Mouse (Mus musculus) myocyte (in vitro differentiated cells): ENCODE measurements around the gene Klk6. TPM values are rescaled to one million over a fixed set of nuclear protein-coding genes. Genes with fewer than 3 reads are reported as not detected.

Source experiments
- H3K27me3 ChIP-seq: one replicate; pipeline ENCODE4 v1.6.1; 2011; ENCODE audit not compliant: control insufficient read depth, insufficient read depth, insufficient read length
- H3K36me3 ChIP-seq: one replicate; pipeline ENCODE4 v1.6.1; 2011; ENCODE audit not compliant: control insufficient read depth, insufficient read depth
- H3K4me2 ChIP-seq: one replicate; pipeline ENCODE4 v1.6.1; 2011; ENCODE audit warnings: low read depth, control low read depth
- H3K4me3 ChIP-seq: one replicate; pipeline ENCODE4 v1.5.1; 2011; ENCODE audit warnings: mild to moderate bottlenecking, control low read depth, moderate library complexity
- H3K79me2 ChIP-seq: one replicate; pipeline ENCODE4 v1.6.1; 2011; ENCODE audit not compliant: control insufficient read depth, insufficient read depth
- H3ac ChIP-seq: one replicate; pipeline ENCODE4 v1.6.1; 2011; ENCODE audit not compliant: control insufficient read depth, insufficient read length
- CEBPB ChIP-seq: IDR thresholded peaks from 2 replicates; pipeline ENCODE4 v1.6.1; 2011; ENCODE audit warnings: mild to moderate bottlenecking, moderate library complexity; ENCODE audit not compliant: poor library complexity, insufficient read depth, severe bottlenecking
- E2F4 ChIP-seq: IDR thresholded peaks from one replicate; pipeline ENCODE4 v1.6.1; 2011; ENCODE audit warnings: mild to moderate bottlenecking, control low read depth, moderate library complexity; ENCODE audit not compliant: insufficient read depth
- MAX ChIP-seq: IDR thresholded peaks from one replicate; pipeline ENCODE4 v1.6.1; 2011; ENCODE audit warnings: low read depth, mild to moderate bottlenecking, control low read depth
- MYOD1 ChIP-seq, 3 experiments: IDR thresholded peaks; one replicate each; pipeline ENCODE4 v1.6.1; 2011; ENCODE audit warnings: control low read depth in 2 of 3, low read depth in 2 of 3, mild to moderate bottlenecking in 2 of 3, moderate library complexity in 1 of 3; ENCODE audit not compliant: insufficient read length in 2 of 3, control insufficient read depth in 1 of 3
- MYOG ChIP-seq, 3 experiments: IDR thresholded peaks; one replicate each; pipeline ENCODE4 v1.6.1; 2011; ENCODE audit warnings: control low read depth in 2 of 3, low read depth in 2 of 3, mild to moderate bottlenecking in 2 of 3; ENCODE audit not compliant: insufficient read length in 2 of 3, control insufficient read depth in 1 of 3, insufficient read depth in 1 of 3
- POLR2A ChIP-seq: IDR thresholded peaks from one replicate; pipeline ENCODE4 v1.6.1; 2011; ENCODE audit warnings: low read depth, mild to moderate bottlenecking, control low read depth, moderate library complexity; ENCODE audit not compliant: insufficient read length
- POLR2AphosphoS2 ChIP-seq: IDR thresholded peaks from one replicate; pipeline ENCODE4 v1.6.1; 2011; ENCODE audit warnings: low read depth, control low read depth; ENCODE audit not compliant: insufficient read length
- REST ChIP-seq: IDR thresholded peaks from one replicate; pipeline ENCODE4 v1.6.1; 2011; ENCODE audit warnings: mild to moderate bottlenecking, control low read depth, moderate library complexity; ENCODE audit not compliant: insufficient read depth, insufficient read length
- SRF ChIP-seq: IDR thresholded peaks from one replicate; pipeline ENCODE4 v1.6.1; 2011; ENCODE audit warnings: low read depth; ENCODE audit not compliant: control insufficient read depth, insufficient read length
- TCF12 ChIP-seq: IDR thresholded peaks from one replicate; pipeline ENCODE4 v1.6.1; 2011; ENCODE audit warnings: mild to moderate bottlenecking, control low read depth; ENCODE audit not compliant: poor library complexity, insufficient read depth, severe bottlenecking
- TCF3 ChIP-seq: IDR thresholded peaks from one replicate; pipeline ENCODE4 v1.6.1; 2011; ENCODE audit warnings: low read depth, control low read depth; ENCODE audit not compliant: insufficient read length
- USF1 ChIP-seq: IDR thresholded peaks from one replicate; pipeline ENCODE4 v1.6.1; 2011; ENCODE audit warnings: low read depth, mild to moderate bottlenecking, control low read depth, moderate library complexity
- polyA plus RNA-seq: library from polyadenylated mRNA; unstranded; fragments of >200 nt; fragmentation: generic; extraction: Trizol; gene quantifications from one replicate; pipeline ENCODE4 v1.2.1, GENCODE M21; 2012; ENCODE audit warnings: missing spikeins

Klk6 gene
- polyA plus RNA-seq, 1 experiment, result not detected

DNA sequence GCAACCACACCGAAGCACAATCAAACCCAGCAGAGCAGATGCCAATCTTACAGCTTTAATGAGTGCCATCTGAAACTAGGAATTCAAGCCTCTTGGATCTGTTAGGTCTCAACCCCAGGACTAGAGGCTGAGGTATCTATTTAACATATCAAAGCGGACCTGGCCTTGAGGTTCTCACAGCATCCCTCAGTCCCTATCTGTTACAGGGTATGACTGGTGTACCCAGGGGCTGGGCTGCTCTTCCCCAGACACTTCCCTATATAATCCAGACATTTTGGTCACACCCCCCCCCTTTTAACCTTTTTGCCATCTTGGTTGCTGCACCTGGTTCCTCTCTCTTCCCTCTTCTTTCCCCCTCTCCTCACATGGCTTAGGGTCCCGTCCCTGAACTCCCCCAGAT lies 49.4 kb downstream of the Klk6 start:
- Histone ChIP-seq H3K79me2 (no peaks in the 10 kb centered on the region), H3ac (no peak overlapping the region), H3K4me3 (no peak overlapping the region), H3K27me3 (peaks cover 5% of the 10 kb centered on the region), H3K36me3 (no peaks in the 10 kb centered on the region), H3K4me2 (no peak overlapping the region)
- TF ChIP-seq MAX (no peak), MYOG (IDR thresholded peaks at IDR 0.05; ENCODE audit: control insufficient read depth in 1 of 3, insufficient read depth in 1 of 3, insufficient read length in 2 of 3, low read depth in 2 of 3) (no peak), TCF3 (no peak), REST (no peak), TCF12 (no peak), CEBPB (no peak), USF1 (no peak), SRF (no peak), POLR2AphosphoS2 (no peak), E2F4 (no peak), POLR2A (no peak), MYOD1 (IDR thresholded peaks at IDR 0.05; ENCODE audit: control insufficient read depth in 1 of 3, insufficient read length in 2 of 3, low read depth in 2 of 3) (no peak)

DNA sequence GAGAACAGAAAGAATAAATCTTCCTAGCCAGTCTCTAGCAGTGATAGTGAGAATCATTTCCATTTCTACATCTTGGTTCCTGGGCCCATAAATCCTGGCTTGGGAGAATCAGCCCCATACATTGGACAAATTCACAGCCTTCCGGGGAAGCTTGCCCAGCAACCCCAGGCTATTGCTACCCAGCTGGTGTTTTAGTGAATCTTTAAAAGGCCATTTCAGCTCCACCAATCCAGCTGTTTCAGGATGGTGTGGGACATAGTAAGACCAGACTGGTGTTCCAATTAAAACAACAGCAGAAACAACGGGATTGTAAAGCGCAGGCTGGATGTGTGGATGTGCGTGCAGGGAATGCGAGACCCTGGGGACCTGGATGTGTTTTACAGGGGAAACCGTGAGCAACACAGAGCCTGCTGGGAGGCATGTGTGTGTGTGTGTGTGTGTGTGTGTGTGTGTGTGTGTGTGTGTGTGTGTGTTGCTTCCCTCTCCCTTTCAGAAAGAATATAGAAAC lies 50.6 kb downstream of the Klk6 start:
- H3K27me3 ChIP-seq, result peaks cover 5% of the 10 kb centered on the region
- TF ChIP-seq E2F4, result no peak
- no peak for TF ChIP-seq POLR2A
- no peak for TF ChIP-seq TCF3
- TF ChIP-seq USF1, result no peak
- TF ChIP-seq POLR2AphosphoS2, result no peak
- no peak for TF ChIP-seq REST
- TF ChIP-seq TCF12, result no peak
- no peak for TF ChIP-seq CEBPB
- no peak for TF ChIP-seq MAX
- no peak for TF ChIP-seq SRF
- TF ChIP-seq MYOG (IDR thresholded peaks at IDR 0.05; ENCODE audit: control insufficient read depth in 1 of 3, insufficient read depth in 1 of 3, insufficient read length in 2 of 3, low read depth in 2 of 3), result no peak
- no peaks in the 10 kb centered on the region for H3K36me3 ChIP-seq
- no peak overlapping the region for H3K4me3 ChIP-seq
- no peak overlapping the region for H3ac ChIP-seq
- no peaks in the 10 kb centered on the region for H3K79me2 ChIP-seq
- H3K4me2 ChIP-seq, result no peak overlapping the region

DNA sequence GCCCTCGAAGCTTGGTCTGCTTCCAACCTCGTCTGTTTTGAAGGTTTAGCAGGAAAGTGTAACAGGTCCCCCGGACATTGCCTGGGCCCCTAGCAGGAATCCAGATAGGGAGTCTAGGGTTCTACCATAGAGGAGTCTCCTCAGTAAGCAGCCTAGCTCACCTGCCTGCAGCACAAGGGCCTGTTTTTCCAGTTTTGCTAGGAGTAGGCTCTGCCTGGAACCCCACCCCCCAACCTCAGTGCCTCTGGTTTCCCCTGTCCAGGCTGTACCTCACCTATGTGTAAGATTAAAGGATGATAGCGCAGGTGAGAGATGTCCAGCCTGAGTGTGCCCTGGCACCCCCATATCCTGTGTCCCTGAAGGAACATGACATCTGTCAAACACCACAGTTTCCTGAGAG lies 52.1 kb downstream of the Klk6 start:
- TF ChIP-seq REST (no peak), SRF (no peak), MYOD1 (IDR thresholded peaks at IDR 0.05; ENCODE audit: control insufficient read depth in 1 of 3, insufficient read length in 2 of 3, low read depth in 2 of 3) (no peak), MYOG (IDR thresholded peaks at IDR 0.05; ENCODE audit: control insufficient read depth in 1 of 3, insufficient read depth in 1 of 3, insufficient read length in 2 of 3, low read depth in 2 of 3) (no peak), MAX (no peak), USF1 (no peak), POLR2A (no peak)
- no peaks in the 10 kb centered on the region for H3K27me3 ChIP-seq
- no peak overlapping the region for H3K4me3 ChIP-seq
- no peaks in the 10 kb centered on the region for H3K79me2 ChIP-seq
- no peak overlapping the region for H3K4me2 ChIP-seq
- H3ac ChIP-seq, result no peak overlapping the region
- no peaks in the 10 kb centered on the region for H3K36me3 ChIP-seq

DNA sequence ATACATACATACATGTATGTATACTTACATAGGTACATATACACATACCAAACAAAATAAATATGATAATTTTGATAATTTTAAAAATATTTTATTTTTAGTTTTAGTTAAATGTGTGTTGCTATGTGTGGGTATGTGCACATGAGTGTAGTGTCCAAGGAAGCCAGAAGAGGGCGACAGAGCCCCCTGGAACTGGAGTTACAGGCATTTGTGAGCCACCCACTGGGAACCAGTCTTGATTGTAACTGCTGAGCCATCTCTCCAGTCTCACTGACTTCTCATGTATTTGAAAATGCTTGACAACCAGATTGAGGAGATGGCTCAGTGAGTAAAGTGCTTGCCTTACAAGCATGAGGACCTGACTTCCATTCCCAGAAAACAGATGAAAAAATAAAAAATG lies 54.0 kb downstream of the Klk6 start:
- no peaks in the 10 kb centered on the region for H3K79me2 ChIP-seq
- no peak for TF ChIP-seq MYOG (IDR thresholded peaks at IDR 0.05; ENCODE audit: control insufficient read depth in 1 of 3, insufficient read depth in 1 of 3, insufficient read length in 2 of 3, low read depth in 2 of 3)
- TF ChIP-seq REST, result no peak
- no peak for TF ChIP-seq TCF12
- no peak for TF ChIP-seq MYOD1 (IDR thresholded peaks at IDR 0.05; ENCODE audit: control insufficient read depth in 1 of 3, insufficient read length in 2 of 3, low read depth in 2 of 3)
- TF ChIP-seq SRF, result no peak
- TF ChIP-seq TCF3, result no peak
- TF ChIP-seq USF1, result no peak
- no peak for TF ChIP-seq CEBPB
- TF ChIP-seq E2F4, result no peak
- no peak for TF ChIP-seq MAX
- TF ChIP-seq POLR2AphosphoS2, result no peak
- TF ChIP-seq POLR2A, result no peak
- H3K36me3 ChIP-seq, result no peaks in the 10 kb centered on the region
- no peak overlapping the region for H3ac ChIP-seq
- H3K4me3 ChIP-seq, result no peak overlapping the region
- H3K4me2 ChIP-seq, result no peak overlapping the region
- no peaks in the 10 kb centered on the region for H3K27me3 ChIP-seq

DNA sequence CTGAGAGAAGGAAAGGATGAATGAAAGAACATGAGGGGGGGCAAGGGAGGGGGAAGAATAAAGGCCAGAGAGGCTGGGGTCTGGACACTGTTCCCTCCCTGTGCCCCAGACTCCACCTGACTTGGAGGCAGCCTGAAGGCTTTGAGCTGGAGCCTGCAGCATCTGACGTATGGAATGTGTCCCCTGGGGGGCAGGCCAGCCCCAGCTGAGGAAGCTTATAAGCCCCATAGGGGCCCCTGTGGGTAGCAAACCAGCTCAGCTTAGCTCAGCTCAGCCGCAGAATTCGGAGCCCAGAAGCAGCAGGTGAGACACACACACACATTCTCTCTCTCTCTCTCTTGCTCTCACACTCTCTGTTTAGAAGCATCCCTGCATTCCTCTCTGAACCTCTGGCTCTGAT lies 56.6 kb downstream of the Klk6 start, which contains the start of gene Klk4:
Klk4 (plus strand) TSS at position 249 of the 400 bp plus-strand sequence.
- Histone ChIP-seq H3K4me2 (no peak within 1 kb of the TSS), H3ac (no peak within 1 kb of the TSS), H3K27me3 (no peaks in the 10 kb centered on the region), H3K79me2 (no peaks in the 10 kb centered on the region), H3K36me3 (no peaks in the 10 kb centered on the region), H3K4me3 (no peak within 1 kb of the TSS)
- TF ChIP-seq TCF3 (no peak), TCF12 (no peak), REST (no peak), E2F4 (no peak), POLR2A (no peak), USF1 (no peak), CEBPB (no peak), MYOD1 (IDR thresholded peaks at IDR 0.05; ENCODE audit: control insufficient read depth in 1 of 3, insufficient read length in 2 of 3, low read depth in 2 of 3) (no peak), MAX (no peak), MYOG (IDR thresholded peaks at IDR 0.05; ENCODE audit: control insufficient read depth in 1 of 3, insufficient read depth in 1 of 3, insufficient read length in 2 of 3, low read depth in 2 of 3) (no peak), POLR2AphosphoS2 (no peak), SRF (no peak)
